Mouse (Mus musculus): ENCODE measurements around the gene Hacl1.
A peak's percentile ranks its signal among the peaks of the same experiment; 100 is the strongest.
"Not testable (repeated sequence)": the region's sequence is repeated elsewhere in the genome, so short reads cannot be mapped to it uniquely, and the experiment has no call there.

Hacl1 gene

GRCm38 (mm10) chr14:31641506-31642155 is 545 bp upstream of the Hacl1 start:
- DNase-seq (ENCODE audit: low read depth, low spot score), result no peak

GRCm38 (mm10) chr14:31640346-31640889 is 668 bp downstream of the Hacl1 start, which contains the start of gene Gm49387:
Gm49387 (minus strand) TSS chr14:31640878.
- DNase-seq (ENCODE audit: low read depth, low spot score), result no peak

GRCm38 (mm10) chr14:31630677-31631076 is 10.4 kb downstream of the Hacl1 start:
- no peak for DNase-seq (ENCODE audit: low read depth, low spot score)

- DNase-seq (ENCODE audit: low read depth, low spot score), result peak; percentile 91
Observed at GRCm38 (mm10) chr14:31622748-31623147, 18.3 kb downstream of the Hacl1 start.

GRCm38 (mm10) chr14:31620591-31621223 is 20.4 kb downstream of the Hacl1 start:
- DNase-seq (ENCODE audit: low read depth, low spot score), result peak; percentile 42

GRCm38 (mm10) chr14:31617997-31618396 is 23.1 kb downstream of the Hacl1 start:
- no peak for DNase-seq (ENCODE audit: low read depth, low spot score)

GRCm38 (mm10) chr14:31617204-31617603 is 23.9 kb downstream of the Hacl1 start:
- peak; percentile 53 for DNase-seq (ENCODE audit: low read depth, low spot score)

GRCm38 (mm10) chr14:31613671-31614070 is 27.4 kb downstream of the Hacl1 start:
- DNase-seq (ENCODE audit: low read depth, low spot score), result no peak

- no peak for DNase-seq (ENCODE audit: low read depth, low spot score)
Observed at GRCm38 (mm10) chr14:31611986-31612385, 29.1 kb downstream of the Hacl1 start.

GRCm38 (mm10) chr14:31605514-31605913 is 35.6 kb downstream of the Hacl1 start:
- no peak for DNase-seq (ENCODE audit: low read depth, low spot score)

GRCm38 (mm10) chr14:31604916-31605315 is 36.2 kb downstream of the Hacl1 start:
- peak; percentile 48 for DNase-seq (ENCODE audit: low read depth, low spot score)

GRCm38 (mm10) chr14:31602616-31602979 is 38.5 kb downstream of the Hacl1 start:
- not testable (repeated sequence) for DNase-seq (ENCODE audit: low read depth, low spot score)

GRCm38 (mm10) chr14:31601908-31602615 is 39.0 kb downstream of the Hacl1 start:
- no peak for DNase-seq (ENCODE audit: low read depth, low spot score)

GRCm38 (mm10) chr14:31597446-31597845 is 43.6 kb downstream of the Hacl1 start:
- DNase-seq (ENCODE audit: low read depth, low spot score), result no peak

- DNase-seq (ENCODE audit: low read depth, low spot score), result no peak
Observed at GRCm38 (mm10) chr14:31596408-31596807, 44.7 kb downstream of the Hacl1 start.

GRCm38 (mm10) chr14:31594693-31595092 is 46.4 kb downstream of the Hacl1 start:
- no peak for DNase-seq (ENCODE audit: low read depth, low spot score)

- DNase-seq (ENCODE audit: low read depth, low spot score), result no peak
Observed at GRCm38 (mm10) chr14:31593036-31593435, 48.0 kb downstream of the Hacl1 start.

- DNase-seq (ENCODE audit: low read depth, low spot score), result no peak
Observed at GRCm38 (mm10) chr14:31591243-31591642, 49.8 kb downstream of the Hacl1 start, which contains the start of gene Colq. Colq (minus strand) TSS chr14:31591343.

GRCm38 (mm10) chr14:31586451-31586850 is 54.6 kb downstream of the Hacl1 start:
- no peak for DNase-seq (ENCODE audit: low read depth, low spot score)

GRCm38 (mm10) chr14:31583082-31583481 is 58.0 kb downstream of the Hacl1 start:
- no peak for DNase-seq (ENCODE audit: low read depth, low spot score)

- DNase-seq (ENCODE audit: low read depth, low spot score), result no peak
Observed at GRCm38 (mm10) chr14:31577966-31578735, 62.9 kb downstream of the Hacl1 start.

Measured in brain, adult 2 months (tissue).